Mouse (Mus musculus) mouse embryonic stem cell (cell line): Measurements from ENCODE around the gene Ccdc188.
"Not testable (repeated sequence)": the region's sequence is repeated elsewhere in the genome, so short reads cannot be mapped to it uniquely, and the experiment has no call there.

ENCODE experiments used
- in situ Hi-C, 2 experiments: fragments of 300-500 bp; cut with MboI; formaldehyde crosslinking; loops; 1 replicate in 1 of 2; 3 replicates in 1 of 2; pipeline ENCODE4 v1.14.3; 2019 to 2020; ENCODE audit warnings: low sequenced_read_pairs in 2 of 2, low pct_unique_long_range_greater_than_20kb in 1 of 2, mixed read lengths in 1 of 2; ENCODE audit not compliant: unreplicated experiment in 1 of 2

Gene Ccdc188

DNA sequence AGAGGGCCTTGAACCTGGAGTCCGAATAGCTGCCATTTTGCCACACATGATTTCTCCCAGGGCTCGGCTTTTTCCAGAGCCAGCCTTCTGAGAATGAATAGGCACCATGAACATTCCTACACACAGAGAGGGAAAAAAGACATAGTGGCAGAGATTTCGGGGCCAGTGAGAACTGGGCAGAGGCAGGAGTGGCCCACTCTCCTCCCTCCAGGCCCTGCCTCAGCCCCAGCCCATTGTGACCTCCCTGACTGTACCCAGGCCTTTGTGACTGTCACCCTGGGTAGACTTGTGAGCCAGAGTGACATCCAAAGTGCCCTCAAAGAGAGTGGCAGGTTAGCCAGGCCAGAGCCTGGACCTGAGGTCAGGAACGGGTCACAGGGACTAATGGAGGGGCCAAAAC is at the start of gene Ccdc188:
Gene Ccdc188, plus strand, starts transcription at position 301 of the 400 bp plus-strand sequence.
- in situ Hi-C loops = loop anchor here (10.0 kb wide), 2 partner anchors 53 to 303 kb away; partner anchors contain the start of genes Ess2 (in 1 of the 2) and Gsc2 (in 1 of the 2)

DNA sequence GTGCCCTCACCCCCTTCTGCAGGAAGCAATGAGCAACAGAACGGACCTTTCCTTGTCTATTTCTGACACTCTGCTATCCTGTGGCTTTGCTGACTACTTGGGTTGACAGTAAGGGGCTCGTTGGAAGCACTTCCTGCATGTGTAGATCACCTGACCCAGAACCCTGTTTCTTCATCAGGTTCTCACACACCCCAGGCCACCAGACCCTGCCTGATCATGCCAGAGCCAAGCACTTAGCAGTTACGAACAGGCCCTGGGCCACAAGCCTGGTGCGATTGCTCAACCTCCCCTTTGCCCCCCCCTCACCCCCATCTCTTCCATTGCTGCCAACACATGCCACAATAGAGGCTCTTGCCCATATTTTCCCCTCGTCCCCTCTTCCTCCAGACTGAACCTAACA is 48.5 kb upstream of the Ccdc188 start:
- in situ Hi-C loops = loop anchor here in 1 of 2 experiments (10.0 kb wide), 1 partner anchor 46 kb away; the partner anchor contains the start of gene Ccdc188

DNA sequence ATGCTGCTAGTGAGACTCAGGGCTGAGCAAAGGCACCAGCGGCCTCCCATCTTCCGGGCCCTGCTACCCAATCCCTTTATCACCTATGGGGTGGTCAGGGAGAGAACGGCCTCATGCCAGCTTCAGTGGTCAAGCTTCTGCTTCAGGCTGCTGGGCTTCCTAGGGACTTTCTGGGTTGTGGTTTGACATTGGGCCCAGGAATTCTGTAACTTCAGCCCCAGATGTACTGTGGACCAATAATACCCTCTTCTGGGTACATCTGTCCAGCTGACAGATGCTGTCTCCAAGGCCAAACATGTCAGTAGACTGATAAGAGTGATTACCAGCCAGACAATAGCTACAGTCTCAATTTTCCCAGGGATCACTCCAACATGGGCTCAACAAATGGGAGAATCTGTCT is 47.9 kb upstream of the Ccdc188 start:
- in situ Hi-C loops = loop anchor here in 1 of 2 experiments (10.0 kb wide), 1 partner anchor 45 kb away; the partner anchor contains the start of gene Ccdc188

DNA sequence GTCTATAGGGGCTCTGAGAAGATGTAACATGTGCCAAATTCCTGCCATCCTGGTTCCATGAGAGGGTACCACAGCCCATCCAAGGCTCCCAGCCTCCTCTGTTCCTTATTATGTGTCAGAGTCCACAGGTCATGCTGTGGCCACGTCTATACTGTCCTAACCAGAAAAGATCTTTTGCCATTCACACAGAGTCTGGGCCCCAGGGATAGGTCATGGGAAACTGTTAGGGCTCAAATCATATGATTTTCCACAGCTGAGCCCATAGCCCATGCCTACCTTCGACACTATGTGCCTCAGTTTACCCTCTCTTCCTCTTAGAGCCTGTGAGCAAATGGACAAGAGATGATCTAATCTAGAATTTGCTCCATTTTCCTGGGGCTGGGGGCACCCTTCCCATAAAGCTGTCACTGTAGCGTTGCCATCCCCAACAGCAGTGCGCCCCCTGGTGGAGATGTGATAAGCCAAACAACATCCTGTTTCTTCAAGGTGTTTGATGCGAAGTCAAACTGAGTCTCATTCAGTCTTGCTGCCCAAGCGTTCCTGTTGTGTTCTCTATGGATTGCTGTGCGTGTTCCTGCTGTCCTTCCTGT is 45.3 kb upstream of the Ccdc188 start:
- in situ Hi-C loops = no loop called here

DNA sequence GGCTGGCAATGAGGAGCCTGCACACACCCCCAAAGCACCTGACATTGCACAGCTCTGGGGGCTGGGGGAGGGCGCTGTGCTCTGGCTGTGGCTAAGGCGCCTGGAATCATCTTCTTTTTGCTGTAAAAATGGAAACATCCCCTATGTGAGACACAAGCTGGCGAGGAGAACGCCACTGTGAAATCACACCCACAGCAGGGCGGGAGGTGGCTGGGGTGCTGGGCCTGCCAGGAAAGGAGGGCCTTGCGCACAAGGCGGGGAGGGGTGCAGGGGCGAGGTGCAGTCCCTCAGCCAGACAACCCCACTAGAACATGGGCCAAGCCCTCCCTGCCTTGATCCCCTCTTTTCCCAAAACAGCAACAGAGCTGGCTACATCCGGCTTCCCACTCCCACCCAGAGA is 44.4 kb upstream of the Ccdc188 start:
- in situ Hi-C loops = no loop called here

DNA sequence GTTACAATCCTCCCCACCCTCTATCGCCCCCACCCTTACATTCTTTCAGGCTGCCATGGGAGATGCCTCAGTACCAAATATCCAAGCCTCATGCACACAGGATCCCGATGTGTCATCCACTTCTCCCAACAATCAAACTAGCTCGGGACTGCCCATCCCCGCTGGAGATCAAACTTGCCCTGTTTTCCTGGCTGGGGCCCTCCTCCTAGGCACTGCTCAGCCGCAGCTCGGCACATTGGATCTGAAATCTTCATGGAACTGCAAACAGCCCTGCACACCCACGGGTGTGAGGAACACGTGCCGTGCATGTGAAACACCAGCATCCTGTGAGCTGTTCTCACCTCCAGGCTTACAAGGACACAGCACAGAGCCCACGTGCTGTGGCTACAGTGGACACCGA is 43.9 kb upstream of the Ccdc188 start:
- in situ Hi-C loops = no loop called here

DNA sequence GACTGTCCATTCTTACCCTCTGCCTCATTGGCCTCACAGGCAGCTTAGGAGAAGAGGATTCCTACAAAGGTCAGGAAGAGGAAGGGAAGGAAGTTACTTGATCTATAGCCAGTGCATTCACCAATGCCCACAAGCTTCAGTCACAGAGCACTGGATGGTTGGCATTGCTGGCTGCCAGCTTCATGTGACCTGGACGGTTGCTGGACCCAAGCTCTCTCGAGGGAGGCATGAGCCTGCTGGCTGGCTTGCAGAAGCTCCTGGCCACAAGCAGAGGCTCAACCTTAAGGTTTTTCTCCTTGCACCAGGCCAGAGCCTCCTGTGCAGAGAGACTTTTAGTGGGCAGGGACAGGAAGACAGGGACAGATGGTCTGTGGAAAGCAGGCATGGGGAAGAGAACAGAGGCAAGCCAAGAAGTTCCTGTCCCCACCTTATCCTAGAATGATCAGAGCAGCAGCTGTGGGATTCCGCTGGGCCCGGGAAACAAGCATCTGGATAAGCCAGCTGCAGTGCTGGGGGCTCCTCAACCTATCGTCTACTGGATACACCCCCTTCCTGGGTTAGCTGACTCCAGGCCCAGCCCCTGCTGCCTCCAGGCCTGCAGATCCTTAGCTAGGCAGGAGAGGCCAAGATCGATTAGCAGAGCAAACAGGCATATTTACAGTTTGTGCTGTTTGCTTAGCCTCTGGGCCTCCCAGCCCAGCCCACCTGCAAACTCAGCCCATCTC is 41.7 kb upstream of the Ccdc188 start:
- in situ Hi-C loops = loop anchor here in 1 of 2 experiments (5.0 kb wide), 1 partner anchor 36 kb away; no protein-coding TSS in a partner anchor

DNA sequence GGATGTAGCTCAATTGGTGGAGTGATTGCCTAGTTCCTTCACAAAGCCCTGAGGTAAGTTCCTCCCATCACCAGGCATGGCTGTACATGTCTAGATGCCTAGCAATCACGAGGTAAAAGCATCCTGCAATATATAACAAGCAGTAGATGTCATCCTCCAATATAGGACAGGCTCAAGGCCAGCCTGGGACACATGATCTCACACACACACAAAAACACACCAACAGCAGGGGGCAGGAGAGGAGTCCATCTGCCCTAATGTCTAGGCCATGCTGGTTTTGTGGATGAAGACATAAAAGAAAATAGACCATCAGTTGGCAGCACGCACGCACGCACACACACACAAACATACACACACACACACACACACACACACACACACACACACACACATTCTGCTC is 40.9 kb upstream of the Ccdc188 start:
- in situ Hi-C loops = loop anchor here in 1 of 2 experiments (5.0 kb wide), 1 partner anchor 36 kb away; no protein-coding TSS in a partner anchor

DNA sequence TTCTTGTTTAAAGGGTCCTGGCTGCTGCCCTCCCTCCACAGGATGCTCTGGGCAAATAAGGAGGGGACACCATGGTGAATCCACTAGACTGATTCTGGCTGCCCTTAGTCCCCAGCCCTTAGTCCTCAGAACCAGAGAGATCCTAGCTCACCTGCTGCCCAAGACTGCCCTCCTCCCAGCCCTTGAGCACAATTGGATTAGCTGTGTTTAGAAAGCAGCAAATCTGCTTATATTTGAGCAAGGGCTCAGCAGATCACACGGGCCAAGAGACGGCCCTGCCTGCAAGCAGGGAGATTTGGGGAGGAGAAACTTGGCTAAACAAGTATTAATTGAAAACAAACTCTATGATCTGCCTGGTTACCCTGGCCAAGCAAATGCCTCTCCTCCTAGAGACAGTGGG is 38.1 kb upstream of the Ccdc188 start:
- in situ Hi-C loops = loop anchor here in 1 of 2 experiments (5.0 kb wide), 1 partner anchor 33 kb away; no protein-coding TSS in a partner anchor

DNA sequence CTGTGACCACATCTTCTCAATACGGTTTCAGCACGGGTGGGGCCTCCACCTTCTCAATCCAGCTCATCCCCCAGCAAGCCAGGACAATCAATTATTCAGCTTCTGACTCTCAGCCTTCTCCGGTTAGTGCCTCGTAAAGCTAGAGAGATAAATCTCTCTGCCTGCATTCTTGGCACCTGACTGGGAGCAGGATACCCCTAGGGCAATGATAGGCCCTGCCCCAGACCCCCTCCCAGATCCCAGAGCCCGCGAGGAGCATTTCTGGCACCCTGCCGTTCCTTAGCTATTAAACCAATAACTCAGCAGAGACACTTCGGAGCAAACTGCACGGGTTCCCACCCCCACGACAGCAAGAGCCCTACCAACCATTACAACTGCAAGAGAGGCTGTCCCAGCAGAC is 36.3 kb upstream of the Ccdc188 start:
- in situ Hi-C loops = no loop called here

DNA sequence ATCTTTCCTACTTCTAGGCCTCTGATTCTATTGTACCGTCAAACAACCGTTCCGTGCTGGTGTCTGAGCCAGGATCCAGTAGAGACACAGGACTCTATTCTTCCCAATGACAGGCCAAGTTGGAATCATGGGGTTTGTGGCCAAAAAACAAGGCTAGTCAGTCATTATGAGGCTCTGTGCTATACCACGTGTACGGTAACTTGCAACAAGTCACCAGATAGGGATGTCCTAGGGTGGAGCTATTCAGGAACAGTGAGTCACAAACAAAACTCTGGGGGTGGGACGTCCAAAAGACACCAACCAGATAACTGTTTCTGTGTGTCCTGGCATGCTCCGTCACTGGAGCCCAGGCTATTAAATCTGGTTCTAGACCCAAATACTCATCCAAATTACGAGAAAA is 34.9 kb upstream of the Ccdc188 start:
- in situ Hi-C loops = no loop called here

DNA sequence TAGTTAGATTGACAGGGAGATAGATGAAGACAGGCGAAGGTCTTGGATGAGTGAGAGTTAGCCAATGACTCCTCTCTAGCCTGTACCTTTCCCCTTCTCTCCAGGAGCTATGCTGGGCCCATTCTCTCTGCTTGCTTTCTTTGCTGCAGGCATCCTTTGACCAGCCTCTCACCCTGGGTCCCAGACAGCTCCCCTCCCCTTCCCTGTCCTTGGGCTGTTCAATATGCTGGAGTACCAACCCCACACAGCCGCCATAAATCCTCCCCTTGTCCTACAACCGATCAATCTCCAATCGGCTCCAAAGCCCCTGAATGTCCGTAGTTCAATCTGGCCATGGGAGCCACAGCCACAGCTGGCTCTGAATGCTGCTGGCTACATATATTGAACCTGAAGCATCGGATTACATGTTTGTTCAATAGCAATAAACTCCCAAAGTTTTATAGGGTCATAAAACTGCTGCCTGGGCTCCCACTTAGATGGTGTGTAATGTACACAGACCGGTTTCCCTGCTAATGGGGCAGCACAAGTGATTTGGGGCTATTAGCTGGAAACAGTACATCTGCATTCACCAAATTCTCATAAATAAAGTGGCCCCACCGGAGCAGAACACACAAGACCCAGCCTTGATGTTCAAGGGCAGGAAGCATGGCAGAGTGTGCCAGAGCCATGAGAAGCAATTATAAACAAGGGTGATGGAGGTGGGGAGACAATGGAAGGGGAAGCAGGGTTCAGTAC is 31.8 kb upstream of the Ccdc188 start:
- in situ Hi-C loops = no loop called here

DNA sequence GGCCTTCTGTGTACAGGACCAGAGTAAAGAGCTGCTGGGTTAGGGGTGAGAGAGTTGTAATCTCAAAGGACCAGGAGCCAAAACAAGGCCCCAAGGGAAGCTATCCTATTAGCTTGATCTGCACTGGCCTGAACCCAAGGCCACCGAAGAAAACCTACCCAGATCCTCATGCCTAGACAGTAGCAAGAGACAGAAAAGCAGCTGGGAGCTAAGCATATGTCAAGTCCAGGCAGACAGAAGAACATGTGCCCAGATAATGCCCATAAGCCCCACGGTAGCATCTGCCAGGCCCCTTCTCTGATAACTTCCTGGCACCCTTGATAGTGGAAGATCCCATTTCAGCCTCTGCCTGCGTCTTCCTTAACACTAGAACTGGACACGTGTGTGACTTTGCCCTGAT is 30.9 kb upstream of the Ccdc188 start:
- in situ Hi-C loops = no loop called here

DNA sequence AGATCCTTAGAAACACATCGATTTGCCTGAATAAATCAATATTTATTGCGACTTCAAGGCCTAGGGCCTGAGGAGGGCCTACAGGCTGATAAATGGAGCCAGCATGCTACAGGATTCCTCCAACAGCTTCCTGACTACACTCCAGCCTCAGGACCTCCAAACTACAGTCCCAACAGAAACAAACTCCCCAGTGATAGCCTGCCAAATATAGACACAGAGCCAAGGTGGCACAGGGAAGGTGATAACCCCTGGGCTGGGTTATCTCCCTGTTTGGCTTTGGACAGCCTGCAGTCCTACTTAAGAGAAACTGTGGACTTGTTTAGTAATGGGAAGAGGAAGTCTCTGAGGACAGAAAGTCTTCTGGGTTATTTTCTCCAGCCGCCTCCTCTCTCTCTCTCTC is 30.5 kb upstream of the Ccdc188 start:
- in situ Hi-C loops = no loop called here

DNA sequence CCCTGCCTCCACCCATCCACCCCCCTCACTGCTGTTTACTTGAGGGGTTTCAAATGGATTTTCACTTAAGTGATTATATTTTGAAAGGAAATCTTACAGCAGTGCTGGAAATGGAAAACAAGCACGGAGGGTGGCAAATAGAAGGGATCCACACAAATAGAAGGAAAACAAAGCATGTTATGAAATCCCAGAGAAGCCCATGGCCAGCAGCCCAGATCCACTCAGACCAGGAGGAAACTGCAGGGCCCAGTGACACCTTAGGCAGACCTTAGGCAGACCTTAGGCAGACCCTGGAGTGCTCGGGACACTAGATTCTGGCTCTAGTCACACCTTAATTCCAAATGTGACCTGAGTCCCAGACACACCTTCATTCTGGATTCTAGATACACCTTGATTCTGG is 26.7 kb upstream of the Ccdc188 start:
- in situ Hi-C loops = no loop called here

DNA sequence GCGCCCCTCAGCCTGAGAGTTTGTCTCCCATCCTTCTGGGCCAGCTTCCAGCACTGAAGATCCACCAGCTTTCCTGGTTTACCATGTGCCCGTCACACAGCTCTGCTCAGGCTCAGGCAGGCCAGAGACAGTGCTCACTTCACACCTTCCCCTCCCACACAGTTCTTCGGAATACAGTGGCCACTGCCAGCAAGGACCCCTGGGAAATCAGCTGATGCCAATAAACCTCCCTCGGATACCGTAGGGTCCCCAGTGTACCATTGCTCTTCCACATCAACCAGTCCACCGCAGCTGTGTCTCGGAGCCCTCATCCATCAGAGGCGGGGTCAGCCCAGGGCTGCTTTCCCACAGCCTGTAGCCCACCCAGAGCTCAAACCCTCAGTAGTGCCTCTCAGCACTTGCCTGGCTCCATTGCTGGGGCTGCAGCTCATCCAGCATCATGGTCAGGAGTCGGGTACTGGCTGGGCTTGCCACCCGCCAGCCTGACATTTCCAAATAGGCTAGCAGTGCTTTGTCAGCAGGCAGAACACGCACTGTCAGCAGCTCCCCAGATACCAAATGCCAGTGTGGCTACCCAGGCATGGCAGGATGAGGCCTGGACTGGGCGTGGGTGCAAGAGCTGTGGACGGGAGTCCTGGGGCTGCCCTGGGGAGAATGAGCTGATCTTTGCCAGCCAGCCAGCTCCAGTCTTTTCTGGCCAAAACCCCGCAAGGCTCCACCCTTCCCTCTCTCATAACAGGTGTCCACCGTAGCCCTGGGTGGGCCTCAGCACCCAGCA is 23.3 kb upstream of the Ccdc188 start:
- in situ Hi-C loops = no loop called here

DNA sequence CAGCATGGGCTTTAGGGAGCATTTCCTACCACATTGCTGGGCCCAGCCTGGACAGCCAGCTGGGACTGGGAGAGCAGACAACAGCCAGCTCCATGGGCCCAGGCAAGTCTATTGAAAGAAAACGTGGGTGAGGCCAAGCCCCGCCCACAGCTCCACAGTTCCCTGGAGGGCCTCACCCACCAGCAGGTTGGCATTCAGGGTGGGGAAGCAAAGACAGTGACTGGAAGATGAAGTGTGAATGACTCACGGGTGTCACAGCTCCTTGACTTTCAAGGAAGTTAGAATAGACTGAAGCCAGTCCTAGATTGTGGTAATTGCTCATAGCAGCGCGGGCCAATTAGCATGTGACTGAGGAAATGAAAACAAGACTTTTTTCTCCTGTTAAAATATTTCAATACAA is 22.6 kb upstream of the Ccdc188 start:
- in situ Hi-C loops = no loop called here

DNA sequence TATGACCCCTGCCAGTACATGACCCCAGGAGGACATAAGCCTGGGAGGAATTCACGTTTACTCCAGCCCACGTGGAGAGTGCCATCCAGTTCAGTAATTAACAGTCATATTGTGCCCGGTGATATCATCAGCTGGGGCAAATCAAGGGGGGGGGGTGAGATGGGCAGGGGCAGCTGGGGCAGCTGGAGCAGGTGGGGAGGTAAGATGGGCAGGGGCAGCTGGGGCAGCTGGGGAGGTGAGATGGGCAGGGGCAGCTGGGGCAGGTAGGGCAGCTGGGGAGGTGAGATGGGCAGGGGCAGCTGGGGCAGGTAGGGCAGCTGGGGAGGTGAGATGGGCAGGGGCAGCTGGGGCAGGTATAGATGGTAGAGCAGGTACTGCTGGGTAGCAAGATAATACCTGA is 22.1 kb upstream of the Ccdc188 start:
- in situ Hi-C loops = not testable (repeated sequence)

DNA sequence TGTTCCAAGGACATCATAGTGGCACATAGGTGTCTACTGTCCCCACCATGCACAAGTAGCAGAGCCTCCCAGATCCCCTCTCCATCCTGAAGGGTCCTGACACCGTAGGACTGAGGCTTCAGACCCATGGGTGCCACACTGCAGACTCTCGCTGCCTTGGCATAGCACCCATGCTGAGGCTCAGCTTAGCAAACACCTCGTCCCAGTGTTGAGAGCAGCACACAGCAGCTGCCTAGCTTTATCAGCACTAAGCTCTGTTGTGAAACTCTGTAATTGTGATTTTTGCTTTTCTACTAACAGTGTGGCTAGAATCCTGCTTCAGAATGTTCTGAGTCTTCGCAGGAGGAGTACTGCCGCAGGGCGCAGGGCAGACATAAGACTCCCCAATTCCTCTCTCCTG is 19.8 kb upstream of the Ccdc188 start:
- in situ Hi-C loops = no loop called here
